Mouse (Mus musculus) central nervous system, embryonic 14 days (tissue): Measurements from ENCODE around the gene Exoc4. TPM values are rescaled to one million over a fixed set of nuclear protein-coding genes. Genes with fewer than 3 reads are reported as not detected.

ENCODE experiments used
- polyA plus RNA-seq: library from polyadenylated mRNA; depleted of rRNA; stranded (reverse); fragments of >200 nt; gene quantifications from 2 replicates; pipeline ENCODE4 v1.2.3, GENCODE M21; 2012; rRNA removed

Gene Exoc4
- 24.1 and 26.9 TPM in 2 replicates for polyA plus RNA-seq

DNA sequence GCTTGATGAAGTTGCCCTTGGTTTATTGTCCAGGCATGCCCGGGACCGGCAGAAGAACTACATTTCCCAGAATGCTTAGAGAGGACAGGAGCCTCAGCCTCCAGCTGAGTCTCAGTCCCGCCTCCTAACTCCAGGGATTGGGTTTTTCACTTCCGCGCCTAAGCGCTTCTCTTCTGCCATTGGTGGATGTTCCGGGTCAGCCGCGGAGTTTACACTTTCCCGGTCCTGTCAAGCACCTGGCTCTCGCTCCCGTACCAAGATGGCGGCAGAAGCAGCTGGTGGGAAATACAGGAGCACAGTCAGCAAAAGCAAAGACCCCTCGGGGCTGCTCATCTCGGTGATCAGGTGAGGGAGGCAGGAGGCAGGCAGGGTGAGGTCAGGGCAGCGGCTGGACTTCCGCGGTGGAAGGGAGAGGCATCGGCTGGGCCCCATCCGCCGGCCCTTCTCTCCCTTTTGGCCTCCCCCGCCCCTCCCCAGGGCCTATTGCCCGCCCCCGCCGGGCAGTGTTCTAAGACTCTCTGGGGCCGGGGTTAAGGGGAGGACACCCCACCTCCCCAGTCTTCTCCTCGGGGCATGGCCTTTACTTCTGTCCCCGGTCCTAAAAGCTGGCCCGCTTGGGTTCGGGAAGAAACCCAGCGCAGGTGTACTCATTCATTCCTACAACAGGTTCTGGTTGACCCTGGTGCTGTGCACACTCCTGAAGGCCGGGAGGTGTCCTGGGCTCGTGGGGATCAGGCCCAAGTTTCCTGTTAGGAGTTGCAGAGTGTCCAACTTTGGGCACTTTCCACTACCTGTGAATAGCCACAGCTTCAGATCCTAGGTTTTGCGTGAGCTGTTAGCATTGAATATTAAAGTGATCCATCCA, at the start of gene Exoc4:
Gene Exoc4, plus strand, starts transcription at position 192 of the 865 bp plus-strand sequence.

Other genes with a start within 250 kb of the Exoc4 start
- gene Chchd3, start 188.8 kb upstream of the Exoc4 start, polyA plus RNA-seq = 99.0 and 114 TPM in 2 replicates